Mouse (Mus musculus): ENCODE measurements around the gene Olig2. TPM values are rescaled to one million over a fixed set of nuclear protein-coding genes. Genes with fewer than 3 reads are reported as not detected.

The Olig2 gene
- polyA plus RNA-seq (2012; rRNA removed): not detected in 2 replicates

DNA sequence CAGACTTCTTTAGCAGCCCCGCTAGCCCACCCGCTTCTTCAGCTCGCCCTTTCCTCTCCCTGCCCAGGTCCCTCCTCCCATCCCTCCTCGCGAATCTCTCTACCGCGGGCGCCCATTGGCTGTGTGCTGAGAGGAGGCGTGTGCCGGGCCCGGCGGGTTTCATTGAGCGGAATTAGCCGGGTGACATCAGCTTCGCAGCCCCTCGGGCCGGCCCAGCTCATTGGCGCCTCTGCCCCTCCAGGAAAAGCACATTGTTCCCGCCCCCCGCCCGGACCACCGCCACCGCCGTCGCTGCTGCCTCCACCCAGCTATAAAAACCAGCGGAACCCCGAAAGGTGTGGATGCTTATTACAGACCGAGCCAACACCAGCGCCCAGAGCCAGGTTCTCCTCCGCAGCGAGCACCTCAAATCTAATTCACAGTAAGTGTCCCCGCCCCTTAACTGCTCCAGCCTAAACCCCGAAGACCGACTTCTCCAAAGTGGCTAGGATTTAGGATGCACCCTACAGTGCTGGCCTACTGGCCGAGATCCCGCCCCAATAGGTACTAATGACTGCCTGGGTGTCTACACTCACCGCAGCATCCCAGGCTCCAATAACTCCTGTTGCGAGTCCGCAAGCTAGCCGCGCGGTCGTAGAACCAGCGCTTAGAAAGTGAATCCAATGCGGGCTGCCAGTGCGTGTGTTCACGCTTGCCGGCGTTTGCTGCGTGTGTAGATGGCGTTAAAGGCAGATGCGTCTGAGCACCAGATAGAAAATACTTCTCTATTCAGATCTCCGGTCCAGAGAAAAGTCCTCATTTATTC is at the start of gene Olig2:
Gene Olig2, plus strand, starts transcription at position 225 of the 805 bp plus-strand sequence.
- Histone ChIP-seq H3K36me3 (ENCODE audit: control insufficient read depth, insufficient read depth, low read length) (no peaks in the 10 kb centered on the region), H3K4me1 (ENCODE audit: control insufficient read depth, insufficient read depth, insufficient read length, low read length) (peaks cover 3% of the 10 kb centered on the region; the same call in 1 of the 2 replicates), H3K27ac (ENCODE audit: insufficient read depth, low read depth, low read length) (no peak within 1 kb of the TSS), H3K27me3 (ENCODE audit: control insufficient read depth, insufficient read depth, low read length) (peaks cover 83% of the 10 kb centered on the region), H3K4me3 (ENCODE audit: low read depth, low read length) (peak within 1 kb of the TSS; percentile 13)
- WGBS: 3% methylated on average over 53 of the region's 53 CpGs
- TF ChIP-seq CTCF (IDR thresholded peaks at IDR 0.05; ENCODE audit: extremely low read depth, insufficient read length, insufficient replicate concordance, low read depth, low read length) (no peak), POLR2A (IDR thresholded peaks at IDR 0.05; ENCODE audit: low read depth, low read length) (no peak)

DNA sequence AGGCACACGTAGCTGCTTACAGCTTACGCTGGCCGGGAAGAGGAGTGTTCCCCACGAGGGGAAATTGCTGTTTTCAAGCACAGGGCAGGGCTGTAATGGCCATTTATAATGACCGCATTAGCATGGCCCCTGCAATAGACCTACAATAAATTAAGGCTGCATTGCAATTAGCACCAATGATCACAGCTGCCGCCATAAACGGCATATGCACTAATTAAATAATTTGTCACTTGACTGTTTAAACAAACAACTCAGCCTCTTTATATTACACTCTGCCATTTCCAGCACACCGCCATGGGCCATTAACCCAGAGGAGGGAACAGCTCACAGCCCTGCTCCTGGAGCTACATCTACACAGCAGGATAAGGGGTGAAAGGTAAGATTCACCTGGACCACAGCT is 49.4 kb upstream of the Olig2 start:
- H3K27me3 ChIP-seq (ENCODE audit: control insufficient read depth, insufficient read depth, low read length): peaks cover 2% of the 10 kb centered on the region; the same call in 1 of the 2 replicates
- H3K4me1 ChIP-seq (ENCODE audit: control insufficient read depth, insufficient read depth, insufficient read length, low read length): no peaks in the 10 kb centered on the region
- WGBS: 43% methylated on average over 8 of the region's 8 CpGs
- no peaks in the 10 kb centered on the region for H3K36me3 ChIP-seq (ENCODE audit: control insufficient read depth, insufficient read depth, low read length)
- no peak for TF ChIP-seq POLR2A (IDR thresholded peaks at IDR 0.05; ENCODE audit: low read depth, low read length)
- TF ChIP-seq CTCF (IDR thresholded peaks at IDR 0.05; ENCODE audit: extremely low read depth, insufficient read length, insufficient replicate concordance, low read depth, low read length): no peak
- H3K27ac ChIP-seq (ENCODE audit: insufficient read depth, low read depth, low read length): no peak overlapping the region
- no peak overlapping the region for H3K4me3 ChIP-seq (ENCODE audit: low read depth, low read length)

DNA sequence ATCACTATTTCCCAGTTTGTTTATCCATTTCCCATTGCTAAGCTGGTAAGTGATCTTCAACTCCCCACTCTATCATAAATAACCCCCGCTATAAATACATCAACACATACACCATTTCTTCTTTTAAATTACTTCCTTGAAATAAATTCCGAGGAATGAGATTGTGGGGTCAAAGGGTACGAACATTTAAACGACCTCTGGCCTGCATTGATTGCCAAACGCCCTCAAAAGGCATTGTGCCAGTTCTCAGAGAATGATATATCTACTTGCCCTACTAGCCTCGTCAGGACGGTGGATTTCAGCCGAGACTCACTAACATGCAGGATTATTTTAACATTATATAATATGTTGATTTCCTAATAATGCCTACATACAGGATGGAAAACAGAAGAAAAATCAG is 38.2 kb upstream of the Olig2 start:
- no peak overlapping the region for H3K4me3 ChIP-seq (ENCODE audit: low read depth, low read length)
- no peaks in the 10 kb centered on the region for H3K27me3 ChIP-seq (ENCODE audit: control insufficient read depth, insufficient read depth, low read length)
- no peaks in the 10 kb centered on the region for H3K36me3 ChIP-seq (ENCODE audit: control insufficient read depth, insufficient read depth, low read length)
- peaks cover 11% of the 10 kb centered on the region; the same call in 1 of the 2 replicates for H3K4me1 ChIP-seq (ENCODE audit: control insufficient read depth, insufficient read depth, insufficient read length, low read length)
- H3K27ac ChIP-seq (ENCODE audit: insufficient read depth, low read depth, low read length): peak overlapping the region; percentile 49; the same call in 1 of the 2 replicates
- WGBS: 16% methylated on average over 8 of the region's 8 CpGs
- TF ChIP-seq POLR2A (IDR thresholded peaks at IDR 0.05; ENCODE audit: low read depth, low read length) (no peak), CTCF (IDR thresholded peaks at IDR 0.05; ENCODE audit: extremely low read depth, insufficient read length, insufficient replicate concordance, low read depth, low read length) (no peak)

DNA sequence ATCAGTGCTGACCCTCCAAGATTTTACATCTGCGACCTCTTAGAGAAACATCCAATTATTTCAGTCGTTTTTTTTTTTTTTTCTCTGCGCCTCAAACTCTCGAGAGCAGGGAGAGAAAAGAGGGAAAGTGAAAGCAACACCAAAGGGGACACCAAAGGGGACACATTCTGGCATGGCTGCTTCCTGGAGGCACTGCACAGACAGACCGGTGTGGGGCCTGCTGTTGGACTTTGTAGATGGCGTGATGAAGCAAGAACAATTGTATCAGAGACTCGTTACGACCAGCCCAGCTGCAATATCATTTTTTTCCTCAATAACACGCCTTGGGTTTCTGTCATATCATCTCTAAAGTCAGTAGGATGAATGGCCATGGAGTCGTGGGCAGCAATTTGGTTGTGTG is 37.6 kb upstream of the Olig2 start:
- Histone ChIP-seq H3K4me1 (ENCODE audit: control insufficient read depth, insufficient read depth, insufficient read length, low read length) (peaks cover 11% of the 10 kb centered on the region; the same call in 1 of the 2 replicates), H3K36me3 (ENCODE audit: control insufficient read depth, insufficient read depth, low read length) (no peaks in the 10 kb centered on the region), H3K4me3 (ENCODE audit: low read depth, low read length) (no peak overlapping the region; the same call in 1 of the 2 replicates), H3K27ac (ENCODE audit: insufficient read depth, low read depth, low read length) (peak overlapping the region; percentile 38; the same call in 1 of the 2 replicates), H3K27me3 (ENCODE audit: control insufficient read depth, insufficient read depth, low read length) (no peaks in the 10 kb centered on the region)
- 31% methylated on average over 10 of the region's 10 CpGs for WGBS
- no peak for TF ChIP-seq POLR2A (IDR thresholded peaks at IDR 0.05; ENCODE audit: low read depth, low read length)
- no peak for TF ChIP-seq CTCF (IDR thresholded peaks at IDR 0.05; ENCODE audit: extremely low read depth, insufficient read length, insufficient replicate concordance, low read depth, low read length)

- no peaks in the 10 kb centered on the region for H3K27me3 ChIP-seq (ENCODE audit: control insufficient read depth, insufficient read depth, low read length)
- TF ChIP-seq POLR2A (IDR thresholded peaks at IDR 0.05; ENCODE audit: low read depth, low read length) (no peak), CTCF (IDR thresholded peaks at IDR 0.05; ENCODE audit: extremely low read depth, insufficient read length, insufficient replicate concordance, low read depth, low read length) (no peak)
- H3K27ac ChIP-seq (ENCODE audit: insufficient read depth, low read depth, low read length): peak overlapping the region; percentile 38; the same call in 1 of the 2 replicates
- WGBS: 60% methylated on average over 12 of the region's 12 CpGs
- no peaks in the 10 kb centered on the region for H3K36me3 ChIP-seq (ENCODE audit: control insufficient read depth, insufficient read depth, low read length)
- H3K4me3 ChIP-seq (ENCODE audit: low read depth, low read length): no peak overlapping the region
- peaks cover 11% of the 10 kb centered on the region; the same call in 1 of the 2 replicates for H3K4me1 ChIP-seq (ENCODE audit: control insufficient read depth, insufficient read depth, insufficient read length, low read length)
Measured at GRCm38 (mm10) chr16:91188304-91188703, 37.0 kb upstream of the Olig2 start.

GRCm38 (mm10) chr16:91191233-91191632 is 34.0 kb upstream of the Olig2 start:
- H3K27me3 ChIP-seq (ENCODE audit: control insufficient read depth, insufficient read depth, low read length): no peaks in the 10 kb centered on the region
- no peak overlapping the region for H3K27ac ChIP-seq (ENCODE audit: insufficient read depth, low read depth, low read length)
- WGBS: 75% methylated on average over 6 of the region's 6 CpGs
- no peak overlapping the region for H3K4me3 ChIP-seq (ENCODE audit: low read depth, low read length)
- no peaks in the 10 kb centered on the region for H3K36me3 ChIP-seq (ENCODE audit: control insufficient read depth, insufficient read depth, low read length)
- H3K4me1 ChIP-seq (ENCODE audit: control insufficient read depth, insufficient read depth, insufficient read length, low read length): peaks cover 8% of the 10 kb centered on the region; the same call in 1 of the 2 replicates
- TF ChIP-seq POLR2A (IDR thresholded peaks at IDR 0.05; ENCODE audit: low read depth, low read length): no peak
- TF ChIP-seq CTCF (IDR thresholded peaks at IDR 0.05; ENCODE audit: extremely low read depth, insufficient read length, insufficient replicate concordance, low read depth, low read length): no peak

DNA sequence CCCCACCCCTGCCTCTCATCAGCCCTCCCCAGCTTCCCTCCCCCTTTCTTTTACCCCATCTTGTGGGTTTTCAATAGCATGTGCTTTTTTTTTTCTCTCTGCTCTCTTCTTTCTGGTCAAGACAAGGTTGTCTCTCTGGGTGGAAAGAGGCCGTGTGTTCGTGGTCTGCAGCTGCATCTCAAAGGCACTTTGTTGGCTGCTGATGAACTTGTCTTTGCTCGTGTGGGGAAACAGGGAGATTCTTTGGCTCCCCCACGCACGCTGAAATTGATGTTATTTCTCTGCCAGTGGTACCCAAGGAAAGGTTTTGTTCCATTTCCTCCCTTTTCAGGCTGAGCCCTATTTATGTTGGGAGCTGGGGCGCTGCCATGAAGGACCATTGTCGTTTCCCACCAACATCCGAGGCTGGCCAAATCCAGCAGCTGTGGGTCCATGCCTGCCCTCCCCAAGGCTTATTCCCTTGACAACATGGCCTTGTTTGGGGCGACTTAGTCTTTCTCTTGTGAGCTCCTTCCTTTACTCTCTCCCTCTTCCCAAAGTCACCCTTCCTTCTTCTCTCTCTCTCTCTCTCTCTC is 33.5 kb upstream of the Olig2 start:
- no peak overlapping the region for H3K4me3 ChIP-seq (ENCODE audit: low read depth, low read length)
- H3K4me1 ChIP-seq (ENCODE audit: control insufficient read depth, insufficient read depth, insufficient read length, low read length): peaks cover 7% of the 10 kb centered on the region; the same call in 1 of the 2 replicates
- WGBS: 85% methylated on average over 9 of the region's 9 CpGs
- TF ChIP-seq CTCF (IDR thresholded peaks at IDR 0.05; ENCODE audit: extremely low read depth, insufficient read length, insufficient replicate concordance, low read depth, low read length) (no peak), POLR2A (IDR thresholded peaks at IDR 0.05; ENCODE audit: low read depth, low read length) (no peak)
- H3K27me3 ChIP-seq (ENCODE audit: control insufficient read depth, insufficient read depth, low read length): no peaks in the 10 kb centered on the region
- no peak overlapping the region for H3K27ac ChIP-seq (ENCODE audit: insufficient read depth, low read depth, low read length)
- H3K36me3 ChIP-seq (ENCODE audit: control insufficient read depth, insufficient read depth, low read length): no peaks in the 10 kb centered on the region
